Mouse (Mus musculus) common myeloid progenitor, adult 5-6 weeks (primary cell): ENCODE data around the gene Tmed9. TPM values are rescaled to one million over a fixed set of nuclear protein-coding genes. Genes with fewer than 3 reads are reported as not detected.

Source experiments
- ATAC-seq: replicated peaks from 2 replicates; pipeline ENCODE4 v1.8.0; 2016; ENCODE audit warnings: low read depth, mild to moderate bottlenecking, moderate TSS enrichment, inconsistent platforms; ENCODE audit not compliant: poor library complexity, severe bottlenecking
- total RNA-seq: library from RNA; stranded (forward); fragments of 200-1000, 187-1606 nt; gene quantifications from 2 replicates; pipeline ENCODE4 v1.2.3, GENCODE M21; 2017

Tmed9 gene
- total RNA-seq: 149 and 150 TPM in 2 replicates

GRCm38 (mm10) chr13:55573432-55573831 is at the start of gene Tmed9:
Gene Tmed9 (plus strand): TSS chr13:55573732.
- ATAC-seq: no peak

GRCm38 (mm10) chr13:55523951-55524600 is 49.5 kb upstream of the Tmed9 start:
- no peak for ATAC-seq

- ATAC-seq: peak; percentile 13
Measured at GRCm38 (mm10) chr13:55525733-55526553, 47.6 kb upstream of the Tmed9 start.

- no peak for ATAC-seq
Measured at GRCm38 (mm10) chr13:55527212-55527611, 46.3 kb upstream of the Tmed9 start.

GRCm38 (mm10) chr13:55527834-55528772 is 45.4 kb upstream of the Tmed9 start:
- ATAC-seq: peak; percentile 67

GRCm38 (mm10) chr13:55529198-55529915 is 44.2 kb upstream of the Tmed9 start, which contains the start of gene Dok3:
Gene Dok3 (minus strand): TSS chr13:55529296.
- ATAC-seq: no peak

- ATAC-seq: no peak
Measured at GRCm38 (mm10) chr13:55535191-55535590, 38.3 kb upstream of the Tmed9 start.

- ATAC-seq: no peak
Measured at GRCm38 (mm10) chr13:55535796-55536193, 37.7 kb upstream of the Tmed9 start.

- ATAC-seq: peak; percentile 96
Measured at GRCm38 (mm10) chr13:55536194-55537175, 37.0 kb upstream of the Tmed9 start, which contains the start of gene Ddx41. Gene Ddx41 (minus strand): TSS chr13:55536658.

- no peak for ATAC-seq
Measured at GRCm38 (mm10) chr13:55540933-55541332, 32.6 kb upstream of the Tmed9 start.

- ATAC-seq: no peak
Measured at GRCm38 (mm10) chr13:55542891-55543290, 30.6 kb upstream of the Tmed9 start.

GRCm38 (mm10) chr13:55543447-55543846 is 30.1 kb upstream of the Tmed9 start:
- ATAC-seq: no peak

- ATAC-seq: no peak
Measured at GRCm38 (mm10) chr13:55544792-55545191, 28.7 kb upstream of the Tmed9 start.

GRCm38 (mm10) chr13:55547916-55548315 is 25.6 kb upstream of the Tmed9 start:
- no peak for ATAC-seq

- ATAC-seq: no peak
Measured at GRCm38 (mm10) chr13:55548426-55548825, 25.1 kb upstream of the Tmed9 start.

- ATAC-seq: no peak
Measured at GRCm38 (mm10) chr13:55549061-55549460, 24.5 kb upstream of the Tmed9 start.

GRCm38 (mm10) chr13:55555921-55556320 is 17.6 kb upstream of the Tmed9 start:
- ATAC-seq: no peak

- no peak for ATAC-seq
Measured at GRCm38 (mm10) chr13:55557499-55557898, 16.0 kb upstream of the Tmed9 start.
